Mouse (Mus musculus) activated CD4-positive, CD25-positive, alpha-beta regulatory T cell, adult 4 months (primary cell): ENCODE measurements at regions not wholly inside any gene's neighbourhood (a gene's known extent, or its start where the extent isn't known, plus 50 kb on each side); places are given as distances from the start of the nearest gene placed in this dataset.

Experiments used
- ATAC-seq: one replicate; pipeline ENCODE4 v1.8.0; 2017

DNA sequence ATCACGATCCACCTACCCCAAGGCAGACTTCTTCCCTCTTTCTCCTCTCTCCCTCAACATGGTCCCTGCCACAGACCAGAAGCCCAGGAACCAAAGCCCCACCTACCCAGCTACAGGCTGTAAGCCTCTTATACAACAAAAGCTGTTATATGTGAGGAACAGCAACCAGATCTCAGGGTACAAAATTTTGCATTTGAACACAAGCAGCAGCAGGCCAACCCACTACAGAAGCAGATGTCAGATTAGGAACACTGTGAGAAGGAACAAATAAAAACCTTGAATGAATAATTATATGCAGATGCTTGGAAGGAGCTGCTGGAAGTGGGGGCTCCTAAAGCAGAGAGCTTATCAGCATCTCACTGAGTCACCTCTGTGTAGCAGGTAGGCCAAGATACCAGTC lies 444.8 kb downstream of the Tox3 start:
- ATAC-seq, result no peak

DNA sequence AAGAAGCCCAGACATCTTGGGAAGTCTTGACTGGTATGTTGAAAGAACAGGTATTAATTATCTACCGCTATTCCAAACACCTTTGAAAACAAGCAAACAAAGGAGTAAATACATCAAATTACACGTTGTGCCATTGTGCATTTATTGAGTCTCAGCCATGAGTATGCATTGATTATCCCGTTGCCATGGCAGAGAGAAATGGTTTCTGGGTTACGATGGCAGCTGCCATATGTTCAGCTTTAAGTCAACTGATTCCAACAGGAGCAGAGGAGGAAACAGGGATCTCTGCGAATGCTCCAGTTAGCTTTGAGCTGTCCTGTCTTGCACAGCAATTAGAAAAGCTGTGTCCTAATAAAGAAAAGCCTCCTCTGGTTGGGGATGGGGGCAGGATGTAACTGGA lies 475.4 kb downstream of the Tox3 start:
- ATAC-seq, result no peak

DNA sequence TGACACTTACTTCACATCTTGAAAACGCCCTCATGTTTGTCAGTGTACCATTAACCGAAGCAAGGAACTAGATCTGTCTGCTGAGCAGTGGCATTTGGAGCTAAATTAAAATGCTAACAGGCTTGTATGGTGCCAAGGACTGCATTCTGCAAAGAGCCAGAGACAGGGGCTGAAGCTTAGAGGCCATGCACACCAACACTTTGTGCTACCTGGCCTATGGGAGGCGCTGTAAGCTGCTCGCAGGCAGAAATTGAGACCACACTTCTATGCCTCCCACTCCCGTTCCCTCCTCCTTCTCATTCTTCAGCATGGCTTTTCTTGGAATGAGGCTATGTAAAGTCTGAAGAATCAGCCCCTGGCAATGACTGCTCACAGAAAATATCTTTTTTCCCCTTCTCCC lies 476.2 kb downstream of the Tox3 start:
- no peak for ATAC-seq

DNA sequence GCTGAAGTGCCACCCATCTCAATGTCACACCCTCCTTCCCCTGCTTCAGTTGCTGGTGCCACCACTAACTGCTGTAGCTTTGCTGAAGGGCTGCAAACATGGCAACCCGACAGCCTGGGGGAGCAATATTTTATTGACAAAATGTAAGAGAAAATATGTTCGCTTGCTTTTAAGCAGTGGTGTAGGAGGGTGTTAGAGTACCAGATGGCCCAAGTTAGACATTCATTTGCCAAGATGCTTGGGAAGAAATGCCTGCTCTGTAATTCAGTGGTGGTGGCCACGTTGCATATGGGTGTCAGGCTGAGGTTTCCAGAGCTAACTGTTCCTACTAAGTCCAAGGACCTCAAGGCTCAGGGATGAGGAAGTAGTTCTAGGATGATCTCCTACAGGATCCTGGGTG lies 488.3 kb downstream of the Tox3 start:
- no peak for ATAC-seq

DNA sequence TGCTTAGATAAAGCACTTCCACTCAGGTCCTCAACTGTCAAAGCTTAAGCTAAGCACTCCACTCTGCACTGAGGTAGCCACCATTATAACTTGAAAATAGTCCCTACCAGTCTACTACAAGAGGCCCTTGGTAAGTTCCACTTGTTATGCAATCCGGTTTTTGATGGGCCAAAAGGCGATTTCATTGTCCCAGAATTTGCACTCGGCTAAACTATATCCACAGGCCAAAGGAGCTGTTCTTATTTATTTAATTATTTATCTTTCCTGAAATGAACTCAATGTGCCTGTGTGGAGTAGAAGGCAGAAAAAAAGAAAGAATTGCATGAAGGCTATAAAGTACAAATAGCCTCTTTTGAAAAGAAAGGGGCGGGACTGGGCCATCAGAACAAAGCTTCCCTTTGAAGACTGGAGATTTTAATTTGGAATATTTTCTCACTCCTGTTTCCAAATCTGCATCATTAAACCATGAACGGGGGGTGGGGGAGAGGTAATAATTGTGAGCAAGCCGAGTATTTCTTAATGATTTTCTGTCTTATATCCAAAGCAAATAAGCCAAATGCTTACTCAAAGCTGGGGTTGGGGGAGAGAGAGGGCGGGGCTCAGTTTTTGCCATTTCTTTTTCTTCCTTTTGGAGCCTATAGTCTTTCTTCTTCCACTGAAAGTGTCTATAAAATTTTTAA lies 489.3 kb downstream of the Tox3 start:
- no peak for ATAC-seq

DNA sequence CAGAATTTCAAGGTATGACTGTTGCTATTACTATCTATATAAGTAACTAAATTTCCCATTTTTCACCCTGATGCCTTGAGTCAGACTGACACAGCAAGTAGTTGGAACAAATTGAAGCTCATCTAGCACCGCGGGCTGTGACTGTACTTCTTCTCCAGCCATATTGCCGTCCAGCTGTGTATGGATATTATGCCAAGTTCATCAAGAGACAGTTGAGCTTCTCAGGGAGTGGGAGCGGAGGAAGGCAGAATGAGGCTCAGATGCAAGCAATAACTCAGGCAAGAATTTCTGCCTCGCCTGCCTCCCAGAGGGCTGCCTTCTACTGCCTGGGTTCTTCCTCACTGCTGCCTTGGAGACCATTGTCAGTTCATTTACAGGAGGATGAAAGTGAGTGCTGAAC lies 492.6 kb downstream of the Tox3 start:
- ATAC-seq, result no peak

DNA sequence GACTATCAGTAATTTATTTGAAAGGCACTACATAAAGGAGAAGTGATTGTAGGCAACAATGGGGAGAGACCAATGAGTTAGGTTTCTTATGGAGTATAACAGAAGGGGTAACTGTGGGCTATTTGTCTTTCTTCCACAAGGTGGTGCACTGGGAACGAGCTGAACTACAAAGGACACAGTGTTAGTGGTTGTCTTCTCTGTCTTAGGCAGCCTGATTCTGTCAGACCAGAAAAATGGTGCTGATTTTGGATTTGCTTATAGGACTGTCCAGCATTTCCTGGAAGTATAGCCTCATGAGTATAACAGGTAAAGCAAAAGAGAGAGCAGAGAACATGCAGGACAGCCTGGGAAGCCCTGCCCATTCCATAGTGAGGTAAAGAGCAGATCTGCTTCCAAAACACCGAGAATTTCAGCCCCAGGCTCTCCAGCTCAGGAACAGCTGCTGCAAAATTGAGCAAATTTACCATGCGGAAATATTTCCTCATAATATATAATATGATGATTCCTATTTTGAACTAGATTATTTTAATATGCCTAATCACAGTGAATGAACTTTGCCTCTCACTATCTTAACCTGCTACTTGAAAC lies 497.8 kb downstream of the Tox3 start:
- ATAC-seq, result no peak

DNA sequence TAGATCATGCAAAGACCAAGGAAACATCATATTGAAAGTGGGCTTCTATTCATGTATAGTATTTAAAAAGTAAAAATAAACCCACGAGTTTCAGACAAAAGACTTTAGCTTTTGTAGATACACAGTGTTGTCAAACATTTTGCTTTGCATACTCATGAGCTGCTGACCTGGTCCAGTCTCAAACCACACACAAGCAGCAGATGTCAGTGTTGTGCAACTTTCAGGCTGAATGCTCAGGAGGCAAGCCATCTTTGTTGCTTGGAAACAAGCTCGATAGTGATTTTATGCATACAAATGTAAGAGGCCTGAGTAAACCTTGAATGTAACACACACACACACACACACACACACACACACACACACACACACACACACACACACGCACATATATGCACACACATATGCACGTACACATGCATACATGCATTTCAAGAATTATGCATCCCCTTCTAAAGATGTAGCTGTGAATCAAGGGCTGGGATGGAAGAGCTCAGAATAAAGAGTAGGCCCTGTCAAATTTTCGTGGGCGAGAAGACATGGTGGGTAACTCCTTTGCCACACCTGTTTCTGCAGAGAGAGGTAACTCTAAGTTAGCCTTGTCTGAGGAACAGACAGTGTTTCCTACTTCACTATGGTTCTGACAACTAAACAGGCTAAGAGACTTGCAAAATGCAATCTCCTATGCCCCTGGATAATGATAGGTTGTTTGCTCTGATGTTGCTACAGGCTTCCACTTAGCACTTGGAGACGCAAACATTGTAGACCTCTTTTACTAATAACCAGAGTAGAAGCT lies 498.5 kb downstream of the Tox3 start:
- no peak for ATAC-seq

DNA sequence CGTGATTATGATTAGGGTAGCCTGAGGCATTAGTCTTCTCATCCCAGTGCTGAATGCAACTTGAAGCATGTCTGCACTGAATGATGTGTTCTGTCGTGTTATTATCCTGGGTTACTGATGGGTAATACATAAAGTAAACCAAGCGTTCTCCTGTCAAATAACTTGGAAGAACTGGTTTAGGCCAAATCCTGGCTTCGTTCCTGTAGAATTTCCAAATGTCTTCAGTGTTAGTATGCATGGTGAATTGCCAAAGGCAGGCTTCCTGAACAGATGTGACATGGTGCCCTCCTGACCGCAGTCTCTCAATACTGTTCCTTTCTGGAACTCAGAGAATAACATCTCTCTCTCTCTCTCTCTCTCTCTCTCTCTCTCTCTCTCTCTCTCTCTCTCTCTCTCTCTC lies 509.6 kb downstream of the Tox3 start:
- no peak for ATAC-seq

DNA sequence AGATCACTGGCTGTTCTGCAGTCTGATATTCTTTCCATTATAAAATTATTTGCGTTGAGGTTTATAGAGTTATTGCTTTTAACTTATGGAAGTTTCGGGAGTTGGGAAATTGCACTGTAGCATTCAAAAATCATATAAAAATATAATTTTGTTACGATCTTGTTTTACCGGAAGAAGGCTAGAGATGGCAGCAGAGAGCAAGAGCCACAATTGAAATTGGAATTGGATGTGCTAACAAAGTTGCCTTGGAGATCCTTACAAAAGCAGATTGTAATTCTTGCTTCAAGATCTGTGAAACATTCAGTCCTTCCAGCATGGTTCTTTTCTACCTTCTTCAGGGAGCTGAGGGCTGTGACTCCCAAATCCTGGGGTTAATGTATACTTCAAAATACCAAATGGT lies 514.4 kb downstream of the Tox3 start:
- ATAC-seq, result no peak

DNA sequence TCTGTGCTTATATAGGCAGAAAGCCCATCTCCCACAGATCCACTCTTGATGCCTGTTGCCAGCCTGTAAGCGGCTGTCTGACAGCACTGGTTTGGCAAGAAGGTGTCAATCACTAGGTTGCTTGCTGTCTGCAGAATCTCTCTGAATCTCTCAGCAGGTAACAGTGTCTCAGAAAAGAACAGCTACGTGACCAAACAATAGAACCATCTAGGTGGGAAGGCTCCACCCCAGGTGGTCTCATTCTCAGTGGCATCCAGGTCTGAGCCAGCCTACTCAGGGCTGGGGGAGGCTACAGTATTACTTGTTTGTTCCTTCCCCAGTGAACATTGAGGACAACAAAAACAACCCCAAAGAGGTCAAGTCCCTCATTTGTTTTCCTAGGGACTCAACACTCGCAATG lies 523.6 kb downstream of the Tox3 start:
- ATAC-seq, result no peak

DNA sequence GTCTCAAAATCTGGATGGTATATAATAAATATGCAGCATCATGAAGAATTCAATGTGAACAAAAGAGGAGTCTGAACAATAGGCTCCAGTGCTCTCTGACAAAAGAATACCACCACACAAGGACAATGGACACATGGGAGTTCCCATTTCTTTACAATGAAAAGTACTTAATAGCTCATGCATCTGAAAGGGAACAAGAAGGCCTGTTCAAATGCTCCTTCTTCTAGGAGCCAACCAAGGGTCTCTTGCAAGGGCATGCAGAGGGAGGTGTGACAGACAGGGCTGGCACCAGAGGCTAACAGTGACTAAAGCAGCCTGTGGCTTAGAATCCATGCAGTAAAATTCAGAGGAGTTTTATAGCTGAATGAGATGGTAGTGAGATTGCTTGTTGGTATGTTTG lies 524.5 kb downstream of the Tox3 start:
- no peak for ATAC-seq

DNA sequence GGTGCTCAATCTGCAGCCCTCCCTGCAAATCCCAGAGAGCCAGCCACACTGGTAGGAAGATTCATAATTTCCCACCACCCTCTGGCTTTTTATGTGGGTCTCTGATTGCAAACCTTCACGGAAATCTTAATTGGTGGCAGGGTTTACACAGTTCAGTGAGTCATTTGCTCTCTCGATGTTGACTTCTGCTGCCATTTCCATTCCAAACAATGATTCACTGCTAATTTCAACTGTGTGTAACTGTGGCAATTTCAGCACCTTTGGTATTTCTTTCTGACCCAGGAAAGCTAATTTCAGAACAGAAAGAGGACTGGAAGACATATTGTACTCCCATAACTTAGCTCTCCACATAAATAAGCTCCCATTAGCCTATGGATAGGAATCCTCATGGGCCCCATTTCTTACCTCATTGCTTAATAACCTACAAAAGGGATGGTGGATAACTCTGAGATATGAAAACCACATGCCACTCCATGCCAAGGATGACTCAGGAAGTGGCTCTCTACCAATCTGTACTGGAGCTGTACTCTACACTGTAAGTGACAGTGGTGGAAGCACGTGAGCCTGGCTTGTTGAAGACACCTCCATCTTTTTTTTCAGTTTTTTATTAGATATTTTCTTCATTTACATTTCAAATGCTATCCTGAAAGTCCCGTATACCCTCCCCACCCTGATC lies 536.0 kb downstream of the Tox3 start:
- ATAC-seq, result no peak

DNA sequence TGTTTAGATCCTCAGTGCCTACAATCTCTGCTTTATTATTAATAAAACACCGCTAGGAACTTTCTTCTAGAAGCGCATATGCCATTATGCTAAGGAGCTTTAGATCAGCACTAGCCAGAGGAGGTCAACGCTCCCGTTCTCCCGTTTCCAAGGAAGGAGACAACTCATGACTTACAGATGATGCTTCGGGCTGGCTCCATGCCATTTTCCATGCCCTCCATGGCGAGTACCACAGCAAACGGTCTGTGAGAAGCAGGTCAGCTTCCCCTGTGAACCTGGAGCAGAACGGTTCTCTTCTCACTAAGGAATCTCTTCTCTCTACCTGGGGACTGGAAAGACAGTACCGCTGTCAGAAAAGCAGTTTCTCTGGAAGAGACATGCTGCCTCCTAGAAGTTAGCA lies 559.8 kb downstream of the Tox3 start:
- ATAC-seq, result no peak

DNA sequence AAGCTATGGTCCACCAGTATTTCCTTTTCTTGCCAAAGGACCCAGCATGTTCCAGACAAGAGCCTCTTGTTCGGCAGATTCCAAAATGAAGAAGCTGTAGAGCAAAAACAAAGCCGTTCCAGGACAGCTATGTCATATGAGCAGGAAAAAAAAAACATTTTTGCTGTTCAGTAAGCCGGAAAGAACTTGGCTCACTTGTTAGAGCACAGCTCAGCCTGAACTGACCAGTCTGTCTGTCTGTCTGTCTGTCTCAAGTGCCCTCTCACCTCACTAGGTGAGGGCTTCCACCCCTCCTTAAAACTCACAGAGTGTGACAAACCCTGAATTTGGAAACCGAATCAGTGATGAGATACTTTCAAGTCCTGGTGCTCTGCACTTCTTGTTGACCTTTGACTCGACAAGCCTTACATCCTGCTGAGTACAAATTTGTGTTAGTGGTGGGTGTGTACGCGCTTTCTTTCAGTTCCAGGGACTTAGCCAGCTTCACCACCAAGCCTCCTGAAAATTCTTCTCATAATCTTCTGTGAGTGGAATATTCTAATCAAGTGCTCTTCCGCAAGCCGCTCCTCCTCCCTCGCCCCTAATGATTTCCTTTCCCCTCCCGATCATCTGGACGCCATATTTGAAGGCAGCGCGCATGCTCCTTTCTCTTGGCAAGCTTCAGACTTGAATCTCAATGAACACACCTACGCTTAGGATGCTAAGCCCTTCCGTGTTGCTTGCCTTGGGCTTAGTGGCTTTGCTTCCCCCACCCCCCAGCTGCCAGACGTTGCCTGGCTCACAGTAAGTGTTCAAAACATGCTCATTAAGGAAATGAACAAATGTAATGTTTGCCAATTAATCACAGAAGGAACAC lies 560.9 kb downstream of the Tox3 start:
- no peak for ATAC-seq

DNA sequence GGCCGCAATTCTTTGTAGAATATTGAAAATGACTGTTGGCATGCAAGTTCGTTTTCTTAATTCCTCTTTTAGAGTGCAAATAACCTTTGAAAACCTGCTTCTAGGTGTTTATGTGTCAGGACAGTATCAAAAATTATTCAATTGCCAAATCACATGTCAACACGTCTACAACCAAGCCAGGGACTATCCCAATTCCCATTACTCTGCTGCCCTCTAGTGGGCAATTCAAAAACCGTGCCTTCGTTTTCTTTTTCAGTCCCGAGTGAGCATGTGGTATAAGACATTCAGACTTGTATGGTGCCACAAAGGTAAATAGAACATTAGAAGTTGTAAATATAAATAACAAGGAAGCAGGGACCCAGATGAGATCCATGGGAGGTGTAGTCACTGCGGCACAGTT lies 563.1 kb downstream of the Tox3 start:
- no peak for ATAC-seq

DNA sequence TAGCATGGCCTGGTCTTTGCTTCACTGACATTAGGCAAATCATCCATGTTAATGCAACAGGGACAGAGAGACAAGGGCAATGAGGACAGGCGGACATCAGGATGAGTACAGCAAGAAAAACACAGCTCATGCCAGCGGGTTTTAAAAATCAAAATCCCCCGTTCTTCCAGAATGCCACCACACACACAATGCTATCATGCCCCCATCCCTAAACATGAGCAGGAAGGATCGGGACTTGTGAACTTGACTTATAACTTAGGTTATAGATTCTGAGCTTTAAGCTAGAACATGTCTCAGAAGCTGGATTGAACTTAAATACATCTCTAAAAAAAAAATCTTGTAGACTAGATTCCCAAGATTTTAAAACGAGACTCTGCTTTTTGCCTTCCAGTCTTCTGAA lies 564.8 kb downstream of the Tox3 start:
- no peak for ATAC-seq

DNA sequence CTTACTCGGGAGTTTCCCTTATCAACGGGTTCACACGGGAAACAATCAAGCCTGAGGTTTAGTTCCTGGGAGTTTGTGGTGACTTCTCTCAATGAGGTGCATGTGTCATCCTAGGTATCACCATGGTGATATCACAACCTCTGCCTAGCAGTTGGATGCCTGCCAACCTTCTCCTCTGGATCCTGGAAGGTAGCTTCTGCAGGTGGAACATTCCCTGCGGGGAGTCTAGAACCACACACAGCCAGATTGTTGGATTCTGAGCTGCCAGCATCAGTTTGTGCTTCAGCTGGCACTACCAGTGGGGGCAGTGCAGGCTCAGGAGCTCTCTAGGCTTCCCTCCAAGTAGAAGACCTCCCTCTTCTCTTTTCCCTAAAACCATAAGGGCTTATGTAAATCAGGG lies 581.8 kb downstream of the Tox3 start:
- ATAC-seq, result no peak

DNA sequence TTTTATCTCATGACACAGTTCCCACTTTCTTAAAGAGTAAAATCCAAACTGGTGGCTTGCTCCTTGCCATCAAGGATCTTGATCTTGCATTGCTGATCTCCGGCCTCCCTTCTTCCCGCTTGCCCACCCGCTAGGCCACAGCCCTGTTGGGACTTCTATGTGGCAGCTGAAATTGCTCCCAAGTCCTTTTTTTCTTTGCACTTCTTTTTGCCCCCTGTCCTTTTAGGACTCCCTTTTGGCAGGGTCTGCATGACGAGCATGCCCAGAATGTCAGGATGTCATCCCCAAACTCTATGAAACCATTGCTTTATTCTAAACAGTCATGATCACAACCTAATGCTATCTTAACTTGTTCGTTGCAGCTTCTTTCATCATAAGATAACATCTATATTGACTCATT lies 588.6 kb downstream of the Tox3 start:
- no peak for ATAC-seq

DNA sequence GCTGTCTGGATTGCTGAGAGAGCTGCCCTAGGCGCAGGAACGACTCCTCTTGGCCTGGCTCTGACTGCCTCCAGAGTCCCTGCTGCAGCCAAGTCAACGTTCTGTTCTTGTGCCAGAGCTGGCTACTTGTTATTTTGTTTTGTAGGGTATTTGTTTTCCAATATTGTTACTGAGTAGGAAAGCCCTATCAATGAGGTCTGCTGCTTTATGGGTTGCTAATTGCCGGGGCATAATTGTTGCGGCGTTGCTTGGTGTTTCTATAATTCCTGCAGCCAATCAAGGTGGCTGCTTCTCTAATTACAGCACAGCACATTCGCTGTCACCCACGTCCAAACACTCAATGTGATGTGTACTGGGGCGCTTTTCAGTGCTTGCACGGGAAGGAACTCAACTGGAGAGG lies 589.4 kb downstream of the Tox3 start:
- ATAC-seq, result no peak

DNA sequence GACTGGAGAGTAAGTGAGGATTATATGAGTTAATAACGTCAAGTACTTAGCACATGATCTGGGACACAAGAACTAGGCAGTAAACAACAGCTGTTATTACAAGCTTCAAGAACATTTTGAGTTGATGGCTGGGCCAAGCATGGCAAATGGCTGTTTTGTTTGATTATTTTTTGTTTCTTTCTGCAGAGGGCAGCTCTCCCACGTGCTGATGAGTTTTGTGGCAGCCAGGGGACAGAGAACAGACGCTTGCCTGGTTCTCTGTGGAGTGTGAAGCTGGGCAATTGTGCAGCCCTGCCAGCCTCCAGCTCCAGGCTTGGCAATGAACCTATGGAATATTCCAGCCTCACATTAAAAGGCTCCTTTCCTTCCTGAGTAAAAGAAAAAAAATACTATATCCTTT lies 592.2 kb downstream of the Tox3 start:
- no peak for ATAC-seq

DNA sequence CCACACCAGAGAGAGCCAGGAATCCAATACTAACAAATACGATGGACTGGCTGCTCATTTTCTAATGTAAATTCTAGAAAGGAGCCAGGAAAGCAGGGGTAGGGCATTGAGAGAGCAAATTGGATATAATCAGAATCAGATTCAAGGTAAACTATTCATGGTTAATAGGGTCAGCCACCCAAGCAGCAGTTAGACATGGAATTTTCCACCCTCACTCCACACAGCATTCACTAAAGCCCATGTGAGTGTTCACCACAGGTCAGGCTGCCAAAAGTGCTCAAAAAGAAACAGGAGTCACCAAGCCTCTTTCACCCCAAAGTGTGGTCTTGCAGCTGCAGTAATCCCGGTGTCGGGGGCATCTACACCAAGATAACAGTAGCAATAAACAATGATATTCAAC lies 596.9 kb downstream of the Tox3 start:
- no peak for ATAC-seq

DNA sequence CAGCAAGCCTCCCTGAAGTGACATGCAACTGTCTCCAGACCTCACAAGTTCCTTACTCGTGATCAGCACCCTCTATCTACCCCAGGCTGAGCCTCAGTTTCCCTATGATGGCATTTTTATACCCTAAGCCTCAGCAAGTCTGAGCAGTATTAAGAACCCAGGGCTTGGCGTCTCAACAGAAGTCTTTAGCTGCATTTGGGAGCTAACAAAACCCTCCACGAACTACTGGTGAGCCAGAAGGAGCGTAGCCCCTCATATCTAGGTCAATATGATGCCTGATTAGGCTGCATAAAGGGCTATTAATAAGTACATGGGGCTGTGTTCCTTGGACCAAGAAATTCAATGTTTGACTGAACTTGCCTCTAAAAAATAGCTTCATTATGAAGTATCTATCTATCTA lies 600.4 kb downstream of the Tox3 start:
- ATAC-seq, result no peak
